In genomic region chr3:138877741-138878140, GRCm38 (mm10) we compare ENCODE assay signal across 15 mouse cellular contexts.
DNase-seq lines count a peak whose midpoint lies in the region; ATAC-seq and TF ChIP-seq lines count a peak whose summit lies in the region.
"Had no signal": no experiment of that assay in that cellular context is flagged by ENCODE, and none has a peak within 500 bp of the region (broad histone marks: within the 10 kb centered on the region; RNA-seq: fewer than 3 reads in every experiment).

No protein-coding gene starts in this region.

- H3K27me3 ChIP-seq in heart, postnatal 0 days (ENCODE audit: control insufficient read depth, insufficient read depth, low read length) = no peaks in the 10 kb centered on the region
- H3K27me3 ChIP-seq in lung, embryonic 15.5 days = no peaks in the 10 kb centered on the region
- H3K27me3 ChIP-seq: CH12.LX; limb, embryonic 15.5 days; neural tube, embryonic 12.5 days had no signal

- no peaks in the 10 kb centered on the region for H3K36me3 ChIP-seq in heart, postnatal 0 days (replicated peaks; ENCODE audit: control insufficient read depth, insufficient read depth, low read length)
- H3K36me3 ChIP-seq in lung, embryonic 15.5 days = no peaks in the 10 kb centered on the region
- H3K36me3 ChIP-seq: limb, embryonic 15.5 days had no signal

- H3K9ac ChIP-seq in heart, postnatal 0 days (replicated peaks; ENCODE audit: low read depth, low read length) = no peak overlapping the region
- H3K9ac ChIP-seq in lung, embryonic 15.5 days = no peak overlapping the region
- H3K9ac ChIP-seq: limb, embryonic 15.5 days; neural tube, embryonic 12.5 days had no signal

- TF ChIP-seq CTCF in heart, postnatal 0 days (IDR thresholded peaks at IDR 0.05; ENCODE audit: low read depth) = no peak

- H3K27ac ChIP-seq in heart, postnatal 0 days (ENCODE audit: low read depth) = peak overlapping the region; percentile 51; the same call in 1 of the 2 replicates
- H3K27ac ChIP-seq in lung, embryonic 15.5 days = peak overlapping the region; percentile 91
- H3K27ac ChIP-seq: gastrocnemius, adult 2 months; neural tube, embryonic 12.5 days had no signal

- H3K4me2 ChIP-seq in heart, postnatal 0 days (ENCODE audit: low read depth, low read length) = no peak overlapping the region; the same call in 1 of the 2 replicates
- H3K4me2 ChIP-seq in lung, embryonic 15.5 days = no peak overlapping the region
- H3K4me2 ChIP-seq: limb, embryonic 15.5 days; midbrain, embryonic 11.5 days; neural tube, embryonic 12.5 days had no signal

- 39% methylated on average over 4 of the region's 4 CpGs for WGBS in heart, postnatal 0 days
- 52% methylated on average over 4 of the region's 4 CpGs for WGBS in lung, embryonic 15.5 days

- peak; percentile 20 for DNase-seq in heart, postnatal 0 days (ENCODE audit: low spot score)
- no peak for DNase-seq in heart, postnatal 4 days
- DNase-seq in lung, postnatal 25 days (ENCODE audit: low spot score) = no peak
- peak; percentile 34 for DNase-seq in thymus, postnatal 14 days
- DNase-seq in cerebellum, adult 8-10 months = no peak
- no peak for DNase-seq in gastrocnemius, postnatal 10 days
- DNase-seq: cerebellum, adult 11-12 months; gastrocnemius, adult 2 months; kidney, adult 9 months had no signal

- 0 out of 2 replicates have a peak, but pooled peaks have one; percentile 40 for ATAC-seq in heart, postnatal 0 days (ENCODE audit: insufficient read depth, low read depth)
- no peak for ATAC-seq in lung, embryonic 15.5 days (ENCODE audit: borderline replicate concordance, extremely low read depth, low FRiP score, low TSS enrichment)
- ATAC-seq in inflammation-experienced regulatory T-cells, adult 6 months = peak; percentile 24

- TF ChIP-seq EP300 in heart, postnatal 0 days (IDR thresholded peaks at IDR 0.05; ENCODE audit: low read depth) = no peak

- peaks cover 11% of the 10 kb centered on the region; the same call in 1 of the 2 replicates for H3K4me1 ChIP-seq in heart, postnatal 0 days (ENCODE audit: control insufficient read depth, insufficient read depth)
- peaks cover 23% of the 10 kb centered on the region for H3K4me1 ChIP-seq in lung, embryonic 15.5 days

- H3K9me3 ChIP-seq in heart, postnatal 0 days (replicated peaks; ENCODE audit: control insufficient read depth, low read length) = no peaks in the 10 kb centered on the region
- no peaks in the 10 kb centered on the region for H3K9me3 ChIP-seq in lung, embryonic 15.5 days
- H3K9me3 ChIP-seq: limb, embryonic 15.5 days; neural tube, embryonic 12.5 days had no signal

- no peak overlapping the region for H3K4me3 ChIP-seq in heart, postnatal 0 days (ENCODE audit: low read depth, low read length)
- H3K4me3 ChIP-seq in lung, embryonic 15.5 days = no peak overlapping the region
- H3K4me3 ChIP-seq: gastrocnemius, adult 2 months; limb, embryonic 15.5 days; neural tube, embryonic 12.5 days had no signal

Comparison
In these comparisons a context has a peak if more than half of its experiments do, and no peak if none do; other contexts are left out.
1. DNase-seq: peak in heart, postnatal 0 days (single experiment) and thymus, postnatal 14 days (single experiment); none in heart, postnatal 4 days (single experiment), lung, postnatal 25 days (single experiment), cerebellum, adult 8-10 months (single experiment) and gastrocnemius, postnatal 10 days (single experiment).